Mouse (Mus musculus) gastrocnemius, adult 2 months (tissue): Measurements from ENCODE around the gene Ccl1. TPM values are rescaled to one million over a fixed set of nuclear protein-coding genes. Genes with fewer than 3 reads are reported as not detected.

Source experiments
- DNase-seq: peaks from one replicate; pipeline ENCODE4 v3.0.0; 2022
- H3K27ac ChIP-seq: fragments of 200-600 bp; 2 replicates; pipeline ENCODE4 v1.8.1; 2022; ENCODE audit warnings: mild to moderate bottlenecking
- H3K4me3 ChIP-seq: fragments of 200-600 bp; 2 replicates; pipeline ENCODE4 v1.8.1; 2022; ENCODE audit warnings: mild to moderate bottlenecking, moderate library complexity
- CTCF ChIP-seq: fragments of 200-600 bp; IDR thresholded peaks from 2 replicates; pipeline ENCODE4 v1.8.1; 2022; ENCODE audit warnings: antibody characterized with exemption, mild to moderate bottlenecking, moderate library complexity
- intact Hi-C: fragments of 180-260 bp; cut with DNase I; formaldehyde crosslinking; loops from one replicate; pipeline ENCODE4 v1.15.1; 2025
- total RNA-seq, 2 experiments: library from RNA; stranded (reverse); gene quantifications; 2 replicates each; pipeline ENCODE4 v1.2.3; 2021

The Ccl1 gene
- total RNA-seq, 2 experiments from 2014 or later, result not detected

GRCm38 (mm10) chr11:82193826-82194225, 111.7 kb downstream of the Ccl1 start:
- intact Hi-C loops, result no loop called here
- TF ChIP-seq CTCF, result no peak
- Histone ChIP-seq H3K27ac (no peak overlapping the region), H3K4me3 (no peak overlapping the region)
- no peak for DNase-seq

GRCm38 (mm10) chr11:82189782-82190563, 115.5 kb downstream of the Ccl1 start:
- intact Hi-C loops, result no loop called here
- DNase-seq, result no peak
- Histone ChIP-seq H3K4me3 (no peak overlapping the region), H3K27ac (no peak overlapping the region)
- no peak for TF ChIP-seq CTCF

GRCm38 (mm10) chr11:82185684-82186083, 119.8 kb downstream of the Ccl1 start:
- intact Hi-C loops, result no loop called here
- no peak for DNase-seq
- no peak for TF ChIP-seq CTCF
- Histone ChIP-seq H3K27ac (no peak overlapping the region), H3K4me3 (no peak overlapping the region)

- intact Hi-C loops, result no loop called here
- DNase-seq, result no peak
- TF ChIP-seq CTCF, result no peak
- Histone ChIP-seq H3K4me3 (no peak overlapping the region), H3K27ac (no peak overlapping the region)
These were observed 122.1 kb downstream of the Ccl1 start for GRCm38 (mm10) chr11:82183281-82183935.

- Histone ChIP-seq H3K27ac (no peak overlapping the region), H3K4me3 (no peak overlapping the region)
- TF ChIP-seq CTCF, result no peak
- no peak for DNase-seq
- intact Hi-C loops, result no loop called here
These were observed 123.1 kb downstream of the Ccl1 start for GRCm38 (mm10) chr11:82182401-82182800.

GRCm38 (mm10) chr11:82181331-82181730, 124.2 kb downstream of the Ccl1 start:
- no peak for TF ChIP-seq CTCF
- H3K27ac ChIP-seq, result no peak overlapping the region
- intact Hi-C loops, result no loop called here
- DNase-seq, result no peak
- H3K4me3 ChIP-seq, result no peak overlapping the region

- Histone ChIP-seq H3K27ac (no peak overlapping the region), H3K4me3 (no peak overlapping the region)
- intact Hi-C loops, result no loop called here
- TF ChIP-seq CTCF, result no peak
- DNase-seq, result no peak
These were observed 127.3 kb downstream of the Ccl1 start for GRCm38 (mm10) chr11:82178161-82178560.

GRCm38 (mm10) chr11:82177711-82178110, 127.8 kb downstream of the Ccl1 start:
- DNase-seq, result peak; percentile 34
- peak; percentile 67 for TF ChIP-seq CTCF
- H3K4me3 ChIP-seq, result no peak overlapping the region
- intact Hi-C loops, result loop anchor here (1.0 kb wide), 2 partner anchors 129 to 181 kb away; no protein-coding TSS in a partner anchor
- H3K27ac ChIP-seq, result no peak overlapping the region

GRCm38 (mm10) chr11:82174794-82175193, 130.7 kb downstream of the Ccl1 start:
- DNase-seq, result peak; percentile 71
- H3K27ac ChIP-seq, result 0 out of 2 replicates have a peak overlapping the region, but pooled peaks have one; percentile 13
- H3K4me3 ChIP-seq, result no peak overlapping the region
- peak; percentile 65 for TF ChIP-seq CTCF
- intact Hi-C loops, result no loop called here

GRCm38 (mm10) chr11:82173491-82173890, 132.0 kb downstream of the Ccl1 start:
- Histone ChIP-seq H3K27ac (peak overlapping the region; percentile 16; the same call in 1 of the 2 replicates), H3K4me3 (no peak overlapping the region)
- intact Hi-C loops, result no loop called here
- DNase-seq, result peak; percentile 27
- no peak for TF ChIP-seq CTCF

GRCm38 (mm10) chr11:82171316-82172071, 134.0 kb downstream of the Ccl1 start:
- peak; percentile 62 for DNase-seq
- intact Hi-C loops, result no loop called here
- H3K27ac ChIP-seq, result peak overlapping the region; percentile 72
- H3K4me3 ChIP-seq, result no peak overlapping the region
- TF ChIP-seq CTCF, result no peak

- H3K4me3 ChIP-seq, result no peak overlapping the region
- intact Hi-C loops, result no loop called here
- DNase-seq, result no peak
- H3K27ac ChIP-seq, result no peak overlapping the region
- TF ChIP-seq CTCF, result no peak
These were observed 136.0 kb downstream of the Ccl1 start for GRCm38 (mm10) chr11:82169456-82169855.

GRCm38 (mm10) chr11:82168308-82168707, 137.2 kb downstream of the Ccl1 start:
- no peak for TF ChIP-seq CTCF
- Histone ChIP-seq H3K4me3 (no peak overlapping the region), H3K27ac (no peak overlapping the region)
- intact Hi-C loops, result no loop called here
- no peak for DNase-seq
